Mouse (Mus musculus): Measurements from ENCODE around the gene Psme2b.
"Not testable (repeated sequence)": the region's sequence is repeated elsewhere in the genome, so short reads cannot be mapped to it uniquely, and the experiment has no call there.

The Psme2b gene

DNA sequence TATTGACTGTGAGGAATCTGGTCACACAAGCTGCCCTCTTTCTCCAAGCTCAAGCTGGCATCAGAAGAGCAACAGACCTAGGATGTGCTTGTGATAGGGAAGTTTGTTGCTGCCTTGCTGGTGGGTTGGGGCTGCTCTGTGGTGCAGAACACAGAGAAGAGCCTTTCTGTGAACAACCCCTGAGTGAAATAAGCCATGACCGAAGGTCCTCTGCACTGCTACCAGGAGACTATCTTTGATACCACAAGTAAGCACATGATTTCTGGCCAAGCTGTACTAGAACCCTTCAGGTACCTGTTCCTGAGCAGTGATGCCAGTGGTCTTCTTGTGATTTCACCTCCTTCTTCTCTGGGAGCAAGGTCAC, 44.4 kb downstream of the Psme2b start:
- not testable (repeated sequence) for DNase-seq (ENCODE audit: low spot score)

DNA sequence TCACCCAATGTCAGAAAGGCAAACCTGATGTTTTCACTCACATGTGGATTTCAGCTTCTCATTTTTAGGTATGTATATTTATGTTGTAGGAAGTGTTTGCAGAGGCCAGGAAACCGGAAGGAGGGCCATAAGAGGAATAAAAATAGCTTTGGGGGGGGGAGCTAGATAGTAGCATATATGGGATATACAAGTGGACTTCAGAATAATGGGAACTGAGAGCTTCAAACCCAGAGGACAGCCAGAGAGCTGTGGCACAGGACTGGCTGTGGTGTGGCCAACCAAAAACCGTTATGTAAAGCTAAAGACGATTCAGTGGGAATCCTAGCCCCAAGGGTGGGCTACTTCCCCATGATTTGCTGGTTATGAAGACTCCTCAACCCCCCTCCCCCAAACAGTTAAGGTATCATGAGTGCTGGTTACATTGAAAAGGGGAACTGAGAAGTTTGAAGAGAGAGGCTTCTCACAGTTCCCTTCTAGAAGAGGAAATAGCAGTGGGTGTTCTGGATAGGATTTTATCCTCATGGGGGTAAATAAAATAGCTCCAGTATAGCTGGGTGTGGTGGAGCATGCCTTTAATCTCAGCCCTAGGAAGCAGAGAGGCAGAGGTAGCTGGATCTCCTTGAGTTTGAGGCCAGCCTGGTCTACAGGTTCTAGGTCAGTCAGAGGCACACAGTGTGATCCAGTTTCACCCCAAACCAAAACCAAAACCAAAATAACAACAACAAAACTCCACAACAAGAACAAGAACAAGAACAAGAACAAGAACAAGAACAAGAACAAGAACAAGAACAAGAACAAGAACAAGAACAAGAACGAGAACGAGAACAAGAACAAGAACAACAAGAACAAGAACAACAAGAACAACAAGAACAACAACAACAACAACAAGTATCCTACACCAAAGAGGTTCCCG, 45.1 kb downstream of the Psme2b start:
- not testable (repeated sequence) for DNase-seq (ENCODE audit: low spot score)

DNA sequence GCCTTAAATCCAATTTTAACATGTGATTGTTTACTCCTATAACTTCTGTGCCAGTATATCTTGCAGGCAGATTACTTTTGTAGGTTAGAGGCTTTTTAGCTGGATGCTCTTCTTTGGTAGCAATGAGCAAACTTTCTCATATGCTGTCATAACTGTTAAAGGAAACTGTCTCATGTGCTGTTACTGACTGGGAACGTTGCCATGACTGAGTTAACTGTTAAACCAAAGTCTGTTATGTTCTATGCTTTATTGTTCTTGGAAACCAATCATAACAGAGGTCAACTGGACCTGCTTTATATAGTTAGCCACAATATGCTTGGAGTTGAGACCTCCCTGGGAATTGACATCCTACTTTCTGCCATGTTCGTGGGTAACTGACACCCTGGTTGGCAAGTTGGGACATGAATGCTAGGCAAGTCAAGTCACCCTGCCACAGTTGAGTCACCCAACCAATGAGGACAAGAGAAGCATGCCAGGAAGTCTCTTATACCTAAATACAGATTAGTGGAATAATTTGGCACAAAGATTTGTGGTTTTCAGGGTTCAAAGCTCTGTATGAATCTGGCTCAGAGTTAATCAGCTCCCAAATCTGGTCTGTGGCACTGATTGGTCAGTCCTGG, 47.1 kb downstream of the Psme2b start:
- DNase-seq (ENCODE audit: low spot score): peak; percentile 52

Measured in adipocyte (in vitro differentiated cells).